Comparison of ENCODE assay signal across 23 mouse cellular contexts in genomic region chr11:108040823-108041222, GRCm38 (mm10).
DNase-seq lines count a peak whose midpoint lies in the region; ATAC-seq lines count a peak whose summit lies in the region.
"Had no signal": no experiment of that assay in that cellular context is flagged by ENCODE, and none has a peak within 500 bp of the region (broad histone marks: within the 10 kb centered on the region; RNA-seq: fewer than 3 reads in every experiment).

No protein-coding gene starts in this region.

- no peak overlapping the region for H3K4me3 ChIP-seq in heart, embryonic 10.5 days
- H3K4me3 ChIP-seq: embryonic facial prominence, embryonic 13.5 days; embryonic facial prominence, embryonic 15.5 days; erythroblast, embryonic 14.5 days; forebrain, embryonic 10.5 days; forebrain, embryonic 12.5 days had no signal

- WGBS in heart, embryonic 10.5 days = 82% methylated on average over 2 of the region's 2 CpGs

- H3K4me1 ChIP-seq in heart, embryonic 10.5 days = peaks cover 6% of the 10 kb centered on the region; the same call in 1 of the 2 replicates

- DNase-seq in heart, adult 11 months = peak; percentile 1
- no peak for DNase-seq in heart, embryonic 10.5 days (ENCODE audit: low spot score)
- no peak for DNase-seq in gastrocnemius, postnatal 4 days (ENCODE audit: low spot score in 2 of 2)
- DNase-seq in lung, postnatal 14 days = no peak
- DNase-seq in cerebellum, postnatal 36 days = no peak
- DNase-seq: adrenal gland, adult 2 months; adrenal gland, postnatal 10 days; adrenal gland, postnatal 25 days; B cell, adult 2 months; cerebellum, adult 11 months; cerebellum, adult 18-20 months; cerebellum, adult 8-10 months; cerebellum, adult 9-11 months; cerebellum, postnatal 14 days had no signal

- H3K27ac ChIP-seq in heart, embryonic 10.5 days = no peak overlapping the region
- H3K27ac ChIP-seq: embryonic facial prominence, embryonic 13.5 days; embryonic facial prominence, embryonic 15.5 days; forebrain, embryonic 10.5 days; forebrain, embryonic 12.5 days had no signal

- no peaks in the 10 kb centered on the region for H3K27me3 ChIP-seq in heart, embryonic 10.5 days (ENCODE audit: insufficient read depth, poor library complexity, severe bottlenecking)
- H3K27me3 ChIP-seq: embryonic facial prominence, embryonic 13.5 days; embryonic facial prominence, embryonic 15.5 days had no signal

- 0 out of 2 replicates have a peak, but pooled peaks cover 5% of the 10 kb centered on the region for H3K36me3 ChIP-seq in heart, embryonic 10.5 days
- H3K36me3 ChIP-seq: embryonic facial prominence, embryonic 13.5 days; embryonic facial prominence, embryonic 15.5 days; forebrain, embryonic 10.5 days; forebrain, embryonic 12.5 days had no signal

- H3K9me3 ChIP-seq in heart, embryonic 10.5 days = no peaks in the 10 kb centered on the region
- H3K9me3 ChIP-seq: embryonic facial prominence, embryonic 13.5 days; embryonic facial prominence, embryonic 15.5 days; forebrain, embryonic 10.5 days; forebrain, embryonic 12.5 days had no signal

- ATAC-seq in granulocyte monocyte progenitor cell, adult 5-6 weeks (replicated peaks; ENCODE audit: poor library complexity, severe bottlenecking) = peak; percentile 62; the same call in 1 of the 2 replicates
- ATAC-seq in megakaryocyte progenitor cell, adult 5-6 weeks (replicated peaks; ENCODE audit: poor library complexity) = peak; percentile 60; the same call in 1 of the 2 replicates
- ATAC-seq: forebrain, embryonic 14.5 days; forebrain, embryonic 16.5 days had no signal
